Mouse (Mus musculus) ES-Bruce4 (cell line): ENCODE results near the gene 2310022A10Rik. TPM values are rescaled to one million over a fixed set of nuclear protein-coding genes. Genes with fewer than 3 reads are reported as not detected.

Experiments
- H3K27ac ChIP-seq: 2 replicates; pipeline ENCODE4 v1.5.1; 2012; ENCODE audit warnings: low read length, inconsistent platforms; ENCODE audit not compliant: insufficient read depth
- H3K27me3 ChIP-seq: 2 replicates; pipeline ENCODE4 v1.6.1; 2012; ENCODE audit warnings: mild to moderate bottlenecking, low read length, inconsistent platforms; ENCODE audit not compliant: control insufficient read depth, poor library complexity, insufficient read depth, severe bottlenecking
- H3K36me3 ChIP-seq: 2 replicates; pipeline ENCODE4 v1.6.1; 2012; ENCODE audit warnings: inconsistent platforms, mild to moderate bottlenecking, low read length, moderate library complexity; ENCODE audit not compliant: control insufficient read depth, poor library complexity, insufficient read depth, severe bottlenecking
- H3K4me1 ChIP-seq: one replicate; pipeline ENCODE4 v1.8.1; 2011; ENCODE audit warnings: low read length; ENCODE audit not compliant: control insufficient read depth, insufficient read depth
- H3K4me3 ChIP-seq: 2 replicates; pipeline ENCODE4 v1.5.1; 2011; ENCODE audit warnings: low read depth, mild to moderate bottlenecking, low read length
- H3K9ac ChIP-seq: 2 replicates; pipeline ENCODE4 v1.6.1; 2012; ENCODE audit warnings: low read depth, mild to moderate bottlenecking, inconsistent platforms; ENCODE audit not compliant: poor library complexity, severe bottlenecking
- H3K9me3 ChIP-seq: replicated peaks from 2 replicates; pipeline ENCODE4 v1.6.1; 2012; ENCODE audit warnings: mild to moderate bottlenecking, low read length, inconsistent platforms; ENCODE audit not compliant: control insufficient read depth, poor library complexity, insufficient read depth, severe bottlenecking
- CTCF ChIP-seq: IDR thresholded peaks from one replicate; pipeline ENCODE4 v1.8.1; 2011; ENCODE audit warnings: low read depth, low read length
- EP300 ChIP-seq: IDR thresholded peaks from 2 replicates; pipeline ENCODE4 v1.6.1; 2011; ENCODE audit warnings: low read depth, low read length; ENCODE audit not compliant: insufficient read depth
- POLR2A ChIP-seq: IDR thresholded peaks from one replicate; pipeline ENCODE4 v1.8.1; 2011; ENCODE audit warnings: low read length; ENCODE audit not compliant: insufficient read depth
- polyA plus RNA-seq: library from polyadenylated mRNA; stranded (reverse); fragments of >200 nt; gene quantifications from 2 replicates; pipeline ENCODE4 v1.2.4, GENCODE M21; 2011; ENCODE audit warnings: low read depth; ENCODE audit not compliant: missing spikeins, insufficient read depth, insufficient read length

The 2310022A10Rik gene
- polyA plus RNA-seq, 1 experiment = 36.7 TPM

DNA sequence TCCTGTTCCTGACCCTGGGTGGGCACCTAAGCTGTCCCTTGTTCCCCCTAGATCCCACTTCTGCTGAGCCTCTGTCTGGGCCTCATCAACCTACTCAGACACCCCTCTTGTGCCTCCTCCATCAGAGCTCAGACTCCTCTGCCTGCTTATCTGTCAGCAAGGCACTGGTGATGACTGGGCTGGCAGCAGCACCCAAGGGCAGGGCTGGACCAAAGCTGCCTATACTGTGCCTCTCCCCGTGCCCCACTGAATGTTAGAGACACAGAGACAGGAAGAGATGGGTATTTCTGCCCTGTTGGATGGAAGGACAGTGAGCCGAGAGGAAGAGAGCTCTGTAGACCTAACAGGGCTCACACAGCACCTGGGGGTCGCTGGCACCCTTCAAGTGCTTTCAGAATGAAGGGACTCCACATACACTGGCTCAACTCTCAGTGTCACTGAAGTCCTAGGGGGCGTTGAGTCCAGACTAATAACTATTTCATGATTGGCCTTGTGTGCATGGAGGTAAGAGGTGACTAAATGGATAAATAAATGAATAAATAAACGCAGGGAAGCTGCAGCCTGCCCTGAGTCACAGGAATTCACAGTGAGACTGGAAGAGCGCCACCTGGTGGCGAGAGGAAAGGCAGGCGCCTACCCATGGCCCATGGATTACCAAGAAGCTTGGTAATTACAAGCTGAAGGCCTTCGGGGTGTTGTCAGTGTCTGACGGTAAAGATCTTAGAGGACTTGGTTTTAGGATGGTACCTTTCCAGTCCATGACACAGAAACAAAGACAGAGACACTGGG, 26.8 kb upstream of the 2310022A10Rik start:
- H3K9ac ChIP-seq = no peak overlapping the region
- TF ChIP-seq CTCF (peak; percentile 90), POLR2A (no peak)

DNA sequence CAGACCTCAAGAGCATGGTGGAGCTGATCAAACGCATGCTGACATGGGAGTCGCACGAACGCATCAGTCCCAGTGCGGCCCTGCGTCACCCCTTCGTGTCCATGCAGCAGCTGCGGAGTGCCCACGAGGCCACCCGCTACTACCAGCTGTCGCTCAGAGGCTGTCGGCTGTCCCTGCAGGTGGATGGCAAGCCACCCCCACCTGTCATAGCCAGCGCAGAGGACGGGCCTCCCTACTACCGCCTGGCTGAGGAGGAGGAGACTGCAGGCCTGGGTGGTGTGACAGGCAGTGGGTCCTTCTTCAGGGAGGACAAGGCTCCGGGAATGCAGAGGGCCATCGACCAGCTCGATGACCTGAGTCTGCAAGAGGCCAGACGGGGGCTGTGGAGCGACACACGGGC, 24.0 kb upstream of the 2310022A10Rik start:
- H3K9me3 ChIP-seq = no peaks in the 10 kb centered on the region
- H3K4me1 ChIP-seq = peaks cover 1% of the 10 kb centered on the region
- no peak for TF ChIP-seq POLR2A
- no peak for TF ChIP-seq EP300
- TF ChIP-seq CTCF = no peak
- H3K4me3 ChIP-seq = peak overlapping the region; percentile 35
- no peak overlapping the region for H3K27ac ChIP-seq
- 0 out of 2 replicates have a peak, but pooled peaks cover 3% of the 10 kb centered on the region for H3K36me3 ChIP-seq
- no peaks in the 10 kb centered on the region for H3K27me3 ChIP-seq
- H3K9ac ChIP-seq = no peak overlapping the region

More for the DNA sequence above, 26.8 kb upstream of the 2310022A10Rik start:
- peaks cover 11% of the 10 kb centered on the region for H3K4me1 ChIP-seq
- H3K9me3 ChIP-seq = no peaks in the 10 kb centered on the region
- H3K4me3 ChIP-seq = no peak overlapping the region
- no peaks in the 10 kb centered on the region for H3K36me3 ChIP-seq
- no peaks in the 10 kb centered on the region for H3K27me3 ChIP-seq
- no peak overlapping the region for H3K27ac ChIP-seq

DNA sequence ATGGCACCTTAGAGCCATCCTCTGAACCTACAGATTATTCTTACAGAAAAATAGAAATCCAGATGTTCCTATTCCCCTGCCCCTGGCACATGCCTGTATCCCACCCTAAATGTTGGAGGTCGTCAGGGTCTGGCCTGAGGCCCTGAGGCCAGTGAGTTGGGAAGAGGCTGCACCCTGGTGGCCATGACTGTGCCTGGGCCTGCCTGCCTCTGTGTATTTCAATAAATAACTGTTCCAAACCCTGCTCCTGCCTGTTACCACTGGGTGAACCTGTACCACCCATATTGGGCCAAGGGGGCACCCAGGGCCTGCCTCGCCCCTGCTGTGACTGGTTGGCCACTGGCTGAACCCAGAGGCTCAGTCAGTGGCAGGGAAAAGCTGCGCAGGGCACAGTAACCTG, 22.1 kb upstream of the 2310022A10Rik start:
- Histone ChIP-seq H3K4me3 (no peak overlapping the region), H3K27ac (no peak overlapping the region), H3K36me3 (peaks cover 7% of the 10 kb centered on the region; the same call in 1 of the 2 replicates), H3K4me1 (peaks cover 1% of the 10 kb centered on the region), H3K27me3 (no peaks in the 10 kb centered on the region), H3K9me3 (no peaks in the 10 kb centered on the region), H3K9ac (no peak overlapping the region)
- TF ChIP-seq POLR2A (no peak), CTCF (peak; percentile 53)

DNA sequence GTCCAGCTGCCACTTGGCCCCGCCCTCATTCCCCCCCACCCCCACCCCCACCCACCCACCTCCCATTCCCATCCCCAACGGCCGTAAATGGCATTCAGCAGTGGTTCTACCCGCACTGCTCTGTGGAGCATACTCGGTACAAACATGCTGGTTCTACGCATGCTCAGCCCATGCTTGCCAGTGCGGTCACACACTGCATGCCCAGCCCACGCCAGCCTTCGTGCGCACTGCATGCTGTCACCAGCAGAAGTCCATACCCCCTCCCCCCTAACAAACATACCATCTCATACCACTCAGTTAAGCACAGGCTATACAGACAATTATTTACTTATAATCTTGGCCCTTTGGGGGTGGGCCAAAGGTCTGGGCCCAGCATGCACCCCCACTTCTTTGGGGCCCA, 21.3 kb upstream of the 2310022A10Rik start:
- Histone ChIP-seq H3K36me3 (peaks cover 10% of the 10 kb centered on the region), H3K27ac (no peak overlapping the region), H3K27me3 (no peaks in the 10 kb centered on the region), H3K4me3 (no peak overlapping the region), H3K9me3 (no peaks in the 10 kb centered on the region), H3K9ac (no peak overlapping the region), H3K4me1 (peaks cover 1% of the 10 kb centered on the region)
- no peak for TF ChIP-seq POLR2A
- no peak for TF ChIP-seq EP300
- no peak for TF ChIP-seq CTCF

DNA sequence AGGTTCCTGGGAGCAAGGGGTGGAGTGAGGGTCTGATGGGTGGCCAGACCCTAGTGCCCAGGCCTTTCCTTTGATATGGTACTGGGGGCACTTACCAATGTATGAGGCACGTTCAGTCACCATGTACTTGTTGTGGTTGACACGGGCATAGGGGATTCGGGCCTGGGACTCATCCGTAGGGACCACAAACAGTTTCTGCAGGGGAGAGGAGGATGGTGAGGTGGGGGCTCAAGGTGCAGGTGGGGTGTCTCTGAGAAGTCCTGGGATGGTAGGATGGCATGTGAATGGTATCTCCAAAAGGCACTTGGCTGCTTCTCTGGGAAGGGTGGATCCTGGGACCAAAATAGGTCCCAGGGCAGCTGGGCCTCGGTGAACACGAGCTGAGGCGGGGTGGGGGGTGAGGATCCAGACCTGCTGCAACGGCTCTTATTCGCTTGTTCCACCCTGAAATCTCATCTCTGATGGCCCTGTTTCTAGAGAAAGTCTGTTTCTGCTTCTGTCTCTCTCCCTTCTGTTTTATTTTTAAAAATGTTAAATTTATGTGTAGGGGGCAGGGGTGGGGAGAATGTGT, 20.5 kb upstream of the 2310022A10Rik start:
- no peak overlapping the region for H3K4me3 ChIP-seq
- no peak overlapping the region for H3K9ac ChIP-seq
- no peaks in the 10 kb centered on the region for H3K9me3 ChIP-seq
- TF ChIP-seq CTCF (no peak), POLR2A (no peak), EP300 (no peak)
- H3K27me3 ChIP-seq = no peaks in the 10 kb centered on the region
- peaks cover 1% of the 10 kb centered on the region for H3K4me1 ChIP-seq
- peaks cover 10% of the 10 kb centered on the region for H3K36me3 ChIP-seq
- no peak overlapping the region for H3K27ac ChIP-seq

DNA sequence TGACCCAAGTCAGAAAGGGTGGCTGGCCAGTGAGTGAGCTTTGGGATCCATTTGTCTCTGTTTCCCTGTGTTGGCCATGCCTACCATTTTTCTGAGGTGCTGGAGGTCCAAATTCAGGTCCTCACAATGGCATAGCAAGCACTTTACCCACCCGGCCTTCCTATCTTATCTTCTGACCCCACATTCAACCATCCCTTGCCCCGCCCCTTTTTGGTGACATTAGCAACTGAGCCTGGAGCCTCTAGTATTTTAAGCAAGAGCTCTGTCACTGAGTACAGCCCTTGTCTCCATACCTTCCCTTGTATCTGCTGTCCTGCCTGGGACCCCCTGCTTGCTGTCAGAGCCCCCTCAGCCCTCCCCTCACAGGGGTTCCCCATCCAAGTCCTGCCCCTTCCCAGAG, 17.6 kb upstream of the 2310022A10Rik start:
- TF ChIP-seq EP300 = no peak
- no peak for TF ChIP-seq POLR2A
- no peak for TF ChIP-seq CTCF
- Histone ChIP-seq H3K4me3 (no peak overlapping the region), H3K27ac (no peak overlapping the region), H3K27me3 (no peaks in the 10 kb centered on the region), H3K36me3 (peaks cover 10% of the 10 kb centered on the region), H3K9ac (no peak overlapping the region), H3K9me3 (no peaks in the 10 kb centered on the region), H3K4me1 (peaks cover 1% of the 10 kb centered on the region)
